Comparison of ENCODE assay signal across 13 mouse cellular contexts in the genomic region with DNA sequence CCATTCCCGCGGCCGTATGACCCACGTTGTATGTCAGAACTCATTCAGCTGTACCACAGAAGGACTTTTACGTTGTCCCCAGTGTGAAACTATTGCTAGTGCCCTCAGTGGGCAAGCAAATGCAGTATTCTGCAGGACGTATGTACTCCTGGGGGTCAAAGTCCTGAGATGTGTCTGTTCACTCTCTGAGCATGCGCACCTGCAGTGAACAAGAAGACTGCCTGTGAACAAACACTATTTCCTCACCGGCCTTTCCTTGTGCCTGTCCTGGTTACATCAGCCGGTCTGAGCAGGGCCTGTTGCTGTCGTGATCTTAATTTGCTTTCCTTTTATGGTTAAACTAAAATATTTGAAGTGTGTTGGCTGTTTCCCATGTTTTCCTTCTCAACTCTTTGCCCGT.
"Had no signal": no experiment of that assay in that cellular context is flagged by ENCODE, and none has a peak within 500 bp of the region (broad histone marks: within the 10 kb centered on the region; RNA-seq: fewer than 3 reads in every experiment).

No protein-coding gene starts in this region.

- H3K9me3 ChIP-seq: kidney, embryonic 15.5 days; limb, embryonic 13.5 days; lung, embryonic 15.5 days; midbrain, embryonic 13.5 days had no signal

- H3K4me3 ChIP-seq: kidney, embryonic 15.5 days; limb, embryonic 13.5 days; lung, embryonic 15.5 days; midbrain, embryonic 13.5 days had no signal

- H3K36me3 ChIP-seq: kidney, embryonic 15.5 days; limb, embryonic 13.5 days; lung, embryonic 15.5 days; midbrain, embryonic 13.5 days had no signal

- H3K27me3 ChIP-seq: kidney, embryonic 15.5 days; limb, embryonic 13.5 days; lung, embryonic 15.5 days; midbrain, embryonic 13.5 days had no signal

- H3K4me2 ChIP-seq: kidney, embryonic 15.5 days; limb, embryonic 13.5 days; lung, embryonic 15.5 days; midbrain, embryonic 13.5 days had no signal

- DNase-seq: kidney, adult 2 months; kidney, postnatal 14 days; left cerebral cortex, postnatal 4 days; lung, postnatal 14 days; right cerebral cortex, adult 18-20 months; thymus, adult 2 months; thymus, postnatal 25 days had no signal

- H3K9ac ChIP-seq: kidney, embryonic 15.5 days; limb, embryonic 13.5 days; liver, embryonic 14.5 days; lung, embryonic 15.5 days; midbrain, embryonic 13.5 days had no signal

- ATAC-seq: inflammation-experienced regulatory T-cells, adult 6 months; midbrain, embryonic 13.5 days had no signal

- H3K27ac ChIP-seq: kidney, embryonic 15.5 days; limb, embryonic 13.5 days; liver, embryonic 14.5 days; lung, embryonic 15.5 days; midbrain, embryonic 13.5 days had no signal
